Mouse (Mus musculus): ENCODE data around the gene Pnpla8.

- TF ChIP-seq CTCF (IDR thresholded peaks at IDR 0.05; ENCODE audit: borderline replicate concordance, insufficient read depth, low read depth, low read length) (no peak), POLR2A (IDR thresholded peaks at IDR 0.05; ENCODE audit: borderline replicate concordance, insufficient read depth, low read length) (no peak)
These were observed 21.2 kb downstream of the Pnpla8 start for GRCm38 (mm10) chr12:44242407-44242806.
